Mouse (Mus musculus): ENCODE results near the gene H2afx.

DNA sequence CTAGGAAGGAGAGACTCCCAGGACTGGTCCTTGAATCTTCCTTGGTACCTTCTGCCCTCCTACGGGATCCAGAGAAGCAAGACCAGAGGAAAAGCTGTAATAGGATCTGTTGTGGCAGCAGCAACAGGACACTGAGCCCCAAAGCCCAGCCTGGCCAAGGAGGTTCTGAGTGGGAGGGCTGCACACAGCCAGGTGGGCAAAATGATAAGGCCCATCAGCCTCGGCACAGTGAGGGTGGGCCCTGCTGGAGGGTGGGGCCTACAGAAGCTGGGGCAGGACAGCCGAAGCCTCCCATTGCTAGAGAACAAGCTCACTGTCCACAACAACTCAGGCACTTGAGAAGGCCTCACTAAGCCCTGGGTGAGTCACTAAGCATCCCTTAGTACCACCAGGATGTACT lies 7.7 kb downstream of the H2afx start:
- no peak for TF ChIP-seq HCFC1 (IDR thresholded peaks at IDR 0.05; ENCODE audit: borderline replicate concordance, insufficient read depth, low read length)
- TF ChIP-seq ZNF384 (IDR thresholded peaks at IDR 0.05; ENCODE audit: low read depth, low read length) = no peak
- TF ChIP-seq CHD2 (IDR thresholded peaks at IDR 0.05; ENCODE audit: low read depth, low read length) = no peak
- no peak for TF ChIP-seq MAFK (IDR thresholded peaks at IDR 0.05; ENCODE audit: insufficient read depth, low read depth, low read length)
- no peak for TF ChIP-seq ZC3H11A (IDR thresholded peaks at IDR 0.05; ENCODE audit: borderline replicate concordance, low read depth, low read length)
